Mouse (Mus musculus) limb, embryonic 10.5 days (tissue): ENCODE measurements around the gene Lect2. TPM values are rescaled to one million over a fixed set of nuclear protein-coding genes. Genes with fewer than 3 reads are reported as not detected.

Experiments used
- DNase-seq: peaks from one replicate; pipeline ENCODE4 v3.0.0-alpha.2; 2017; ENCODE audit warnings: low spot score
- H3K27ac ChIP-seq: fragments of 300-500 bp; sonication (generic); 2 replicates; pipeline ENCODE4 v1.5.1; 2016; ENCODE audit warnings: mild to moderate bottlenecking
- H3K27me3 ChIP-seq: fragments of 300-500 bp; sonication (generic); 2 replicates; pipeline ENCODE4 v1.6.1; 2016; ENCODE audit warnings: low read depth, mild to moderate bottlenecking; ENCODE audit not compliant: poor library complexity, severe bottlenecking
- H3K36me3 ChIP-seq: fragments of 300-500 bp; sonication (generic); 2 replicates; pipeline ENCODE4 v1.6.1; 2016; ENCODE audit warnings: mild to moderate bottlenecking, moderate library complexity
- H3K4me1 ChIP-seq: fragments of 300-500 bp; sonication (generic); 2 replicates; pipeline ENCODE4 v1.6.1; 2016
- H3K4me3 ChIP-seq: fragments of 300-500 bp; sonication (generic); 2 replicates; pipeline ENCODE4 v1.5.1; 2016; ENCODE audit warnings: mild to moderate bottlenecking, moderate library complexity
- H3K9me3 ChIP-seq: fragments of 300-500 bp; sonication (generic); replicated peaks from 2 replicates; pipeline ENCODE4 v1.6.1; 2016; ENCODE audit warnings: mild to moderate bottlenecking
- WGBS: fragments of 180-500 bp; shearing (Covaris S2); methylation state at CpG from one replicate; pipeline ENCODE4 v1.1.7; 2016; 5-methylcytosine and 5-hydroxymethylcytosine counted together
- polyA plus RNA-seq: library from polyadenylated mRNA; unstranded; fragments of >200 nt; fragmentation: Nextera tagmentation; extraction: Ambion mirVana; gene quantifications from 2 replicates; pipeline ENCODE4 v1.2.1, GENCODE M21; 2016

Lect2 gene
- polyA plus RNA-seq, 1 experiment from 2014 or later: not detected

DNA sequence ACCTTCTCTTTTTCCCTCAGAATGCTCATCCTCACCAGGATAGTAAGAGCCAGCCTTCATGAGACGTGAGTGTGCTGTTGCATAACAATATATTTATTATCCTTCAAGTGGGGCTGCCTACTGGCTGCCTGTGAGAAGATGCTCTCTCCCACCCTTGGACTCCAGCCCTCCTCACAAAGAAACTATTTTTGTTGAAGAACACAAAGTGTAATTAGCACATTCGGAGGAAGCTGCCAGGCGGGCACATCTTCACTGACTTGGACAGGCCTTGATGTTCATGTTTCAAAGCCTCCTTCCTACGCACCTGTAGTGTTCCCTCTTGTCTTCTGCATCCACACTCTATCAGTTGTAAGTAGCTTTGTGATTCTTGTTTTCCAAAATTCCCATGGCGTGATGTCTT lies 32.1 kb upstream of the Lect2 start:
- no peaks in the 10 kb centered on the region for H3K27me3 ChIP-seq
- H3K4me3 ChIP-seq: no peak overlapping the region
- WGBS: 87% methylated on average over 5 of the region's 5 CpGs
- H3K36me3 ChIP-seq: no peaks in the 10 kb centered on the region
- H3K9me3 ChIP-seq: no peaks in the 10 kb centered on the region
- DNase-seq: no peak
- H3K27ac ChIP-seq: peak overlapping the region; percentile 96
- H3K4me1 ChIP-seq: peaks cover 73% of the 10 kb centered on the region

DNA sequence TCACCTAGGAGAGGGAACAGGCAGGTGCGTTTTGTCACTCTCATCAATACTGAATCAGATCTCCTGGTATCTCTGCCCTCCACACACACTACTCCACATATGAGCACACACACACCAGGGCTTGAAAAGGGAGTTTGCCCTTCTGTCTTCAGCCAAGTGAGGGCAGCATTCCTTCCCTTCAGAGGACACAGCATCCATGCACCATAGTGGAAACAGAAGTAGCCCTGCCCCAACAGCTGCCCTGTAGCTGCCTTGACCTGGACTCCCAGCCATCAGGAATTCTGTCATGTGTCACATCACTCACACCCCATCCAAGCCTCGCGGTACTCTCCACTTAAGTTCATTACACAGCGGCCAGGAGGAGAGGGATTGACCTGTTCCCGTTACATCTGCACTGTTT lies 29.8 kb upstream of the Lect2 start:
- Histone ChIP-seq H3K36me3 (no peaks in the 10 kb centered on the region), H3K27me3 (no peaks in the 10 kb centered on the region), H3K27ac (peak overlapping the region; percentile 73), H3K9me3 (no peaks in the 10 kb centered on the region), H3K4me3 (no peak overlapping the region), H3K4me1 (peaks cover 64% of the 10 kb centered on the region)
- 31% methylated on average over 5 of the region's 5 CpGs for WGBS
- peak; percentile 46 for DNase-seq

DNA sequence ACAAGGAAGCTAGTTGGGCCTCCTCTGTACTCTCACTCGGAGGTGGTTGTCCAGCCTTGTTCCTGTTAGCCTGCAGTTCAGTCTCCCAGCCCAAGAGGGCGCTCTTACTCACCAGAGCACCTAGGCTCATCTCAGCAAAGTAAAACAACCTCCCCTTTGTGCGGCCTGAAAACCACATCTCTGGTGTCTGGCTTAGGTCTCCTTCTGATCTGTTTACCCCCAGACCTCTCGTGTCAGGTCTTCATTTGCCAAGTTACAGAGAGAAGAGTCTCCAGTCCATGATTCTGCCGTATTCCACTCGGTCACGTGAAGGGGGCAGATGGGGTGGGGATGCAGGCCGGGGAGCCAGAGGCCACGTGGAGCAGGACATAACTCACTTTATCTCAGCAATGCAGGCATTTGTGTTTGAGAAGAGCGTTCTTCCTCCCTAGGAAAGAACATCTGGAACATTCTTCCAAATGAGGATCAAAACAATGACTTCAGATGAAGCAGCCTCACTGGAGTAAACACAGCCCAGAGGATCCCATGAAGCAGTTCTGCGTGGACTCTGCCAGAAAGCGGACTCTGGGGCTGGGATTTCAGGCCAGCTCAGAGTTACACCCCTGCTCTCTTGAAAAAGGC lies 27.5 kb upstream of the Lect2 start:
- Histone ChIP-seq H3K27me3 (no peaks in the 10 kb centered on the region), H3K4me3 (no peak overlapping the region), H3K27ac (peak overlapping the region; percentile 85), H3K4me1 (peaks cover 48% of the 10 kb centered on the region), H3K9me3 (no peaks in the 10 kb centered on the region), H3K36me3 (no peaks in the 10 kb centered on the region)
- WGBS: 63% methylated on average over 12 of the region's 12 CpGs
- peak; percentile 80 for DNase-seq

GRCm38 (mm10) chr13:56575074-56575473 lies 26.8 kb upstream of the Lect2 start:
- H3K9me3 ChIP-seq: no peaks in the 10 kb centered on the region
- peaks cover 41% of the 10 kb centered on the region for H3K4me1 ChIP-seq
- 78% methylated on average over 4 of the region's 4 CpGs for WGBS
- no peak overlapping the region; the same call in 1 of the 2 replicates for H3K27ac ChIP-seq
- H3K4me3 ChIP-seq: no peak overlapping the region
- H3K36me3 ChIP-seq: no peaks in the 10 kb centered on the region
- H3K27me3 ChIP-seq: no peaks in the 10 kb centered on the region
- no peak for DNase-seq

GRCm38 (mm10) chr13:56571645-56572044 lies 23.3 kb upstream of the Lect2 start:
- H3K36me3 ChIP-seq: no peaks in the 10 kb centered on the region
- WGBS: 89% methylated on average over 8 of the region's 8 CpGs
- DNase-seq: no peak
- peaks cover 33% of the 10 kb centered on the region for H3K4me1 ChIP-seq
- H3K27ac ChIP-seq: no peak overlapping the region
- no peak overlapping the region for H3K4me3 ChIP-seq
- H3K27me3 ChIP-seq: no peaks in the 10 kb centered on the region
- H3K9me3 ChIP-seq: no peaks in the 10 kb centered on the region

GRCm38 (mm10) chr13:56566336-56566735 lies 18.0 kb upstream of the Lect2 start:
- Histone ChIP-seq H3K36me3 (no peaks in the 10 kb centered on the region), H3K27ac (no peak overlapping the region), H3K27me3 (no peaks in the 10 kb centered on the region), H3K9me3 (no peaks in the 10 kb centered on the region), H3K4me1 (peaks cover 11% of the 10 kb centered on the region), H3K4me3 (no peak overlapping the region)
- WGBS: 74% methylated on average over 10 of the region's 10 CpGs
- no peak for DNase-seq

- Histone ChIP-seq H3K9me3 (no peaks in the 10 kb centered on the region), H3K27ac (no peak overlapping the region), H3K27me3 (no peaks in the 10 kb centered on the region), H3K4me1 (peaks cover 8% of the 10 kb centered on the region), H3K4me3 (no peak overlapping the region), H3K36me3 (no peaks in the 10 kb centered on the region)
- DNase-seq: peak; percentile 59
- WGBS: 37% methylated on average over 6 of the region's 6 CpGs
Observed at GRCm38 (mm10) chr13:56563075-56563474, 14.8 kb upstream of the Lect2 start.

GRCm38 (mm10) chr13:56561129-56561528 lies 12.8 kb upstream of the Lect2 start:
- peaks cover under 1% of the 10 kb centered on the region for H3K4me1 ChIP-seq
- H3K27ac ChIP-seq: peak overlapping the region; percentile 16; the same call in 1 of the 2 replicates
- no peaks in the 10 kb centered on the region for H3K36me3 ChIP-seq
- no peaks in the 10 kb centered on the region for H3K27me3 ChIP-seq
- DNase-seq: no peak
- WGBS: 87% methylated on average over 8 of the region's 8 CpGs
- no peak overlapping the region for H3K4me3 ChIP-seq
- H3K9me3 ChIP-seq: no peaks in the 10 kb centered on the region

- no peak for DNase-seq
- 85% methylated on average over 6 of the region's 6 CpGs for WGBS
- H3K27me3 ChIP-seq: no peaks in the 10 kb centered on the region
Observed at GRCm38 (mm10) chr13:56559841-56560370, 11.6 kb upstream of the Lect2 start.

DNA sequence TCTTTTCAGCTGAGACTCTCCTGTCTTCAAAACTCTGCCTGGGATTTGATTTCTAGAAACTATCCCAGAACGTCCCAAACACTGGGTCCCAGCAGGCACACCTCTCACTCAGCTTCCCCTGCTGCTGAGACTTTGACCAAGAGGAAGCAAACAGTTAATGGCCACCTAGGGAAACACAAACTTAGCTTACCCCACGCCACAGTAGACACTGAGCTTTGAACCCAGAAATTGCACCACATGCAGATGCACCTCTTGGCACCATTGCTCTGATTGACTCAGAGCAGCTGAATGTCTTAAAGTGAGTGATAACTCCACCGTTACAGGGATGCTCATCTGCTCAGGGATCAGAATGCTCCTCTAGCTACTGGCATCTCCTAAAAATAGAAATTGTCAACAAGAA lies 10.5 kb upstream of the Lect2 start:
- 49% methylated on average over 3 of the region's 3 CpGs for WGBS
- Histone ChIP-seq H3K9me3 (no peaks in the 10 kb centered on the region), H3K36me3 (no peaks in the 10 kb centered on the region), H3K27ac (no peak overlapping the region), H3K4me1 (no peaks in the 10 kb centered on the region), H3K27me3 (no peaks in the 10 kb centered on the region), H3K4me3 (no peak overlapping the region)
- DNase-seq: no peak

More at GRCm38 (mm10) chr13:56559841-56560370, 11.6 kb upstream of the Lect2 start:
- H3K27ac ChIP-seq: no peak overlapping the region
- H3K36me3 ChIP-seq: no peaks in the 10 kb centered on the region
- no peaks in the 10 kb centered on the region; the same call in 1 of the 2 replicates for H3K4me1 ChIP-seq
- H3K4me3 ChIP-seq: no peak overlapping the region
- no peaks in the 10 kb centered on the region for H3K9me3 ChIP-seq

- H3K27me3 ChIP-seq: no peaks in the 10 kb centered on the region
- no peaks in the 10 kb centered on the region for H3K4me1 ChIP-seq
- no peak overlapping the region for H3K4me3 ChIP-seq
- H3K27ac ChIP-seq: no peak overlapping the region
- no peak for DNase-seq
- H3K9me3 ChIP-seq: no peaks in the 10 kb centered on the region
- 88% methylated on average over 3 of the region's 3 CpGs for WGBS
- no peaks in the 10 kb centered on the region for H3K36me3 ChIP-seq
Observed at GRCm38 (mm10) chr13:56556701-56557100, 8.4 kb upstream of the Lect2 start.

- WGBS: 18% methylated on average over 1 of the region's 1 CpGs
- peaks cover under 1% of the 10 kb centered on the region for H3K4me1 ChIP-seq
- H3K27me3 ChIP-seq: no peaks in the 10 kb centered on the region
- no peak overlapping the region for H3K27ac ChIP-seq
- no peaks in the 10 kb centered on the region for H3K9me3 ChIP-seq
- DNase-seq: no peak
- no peak overlapping the region for H3K4me3 ChIP-seq
- H3K36me3 ChIP-seq: no peaks in the 10 kb centered on the region
Observed at GRCm38 (mm10) chr13:56555957-56556356, 7.7 kb upstream of the Lect2 start.

DNA sequence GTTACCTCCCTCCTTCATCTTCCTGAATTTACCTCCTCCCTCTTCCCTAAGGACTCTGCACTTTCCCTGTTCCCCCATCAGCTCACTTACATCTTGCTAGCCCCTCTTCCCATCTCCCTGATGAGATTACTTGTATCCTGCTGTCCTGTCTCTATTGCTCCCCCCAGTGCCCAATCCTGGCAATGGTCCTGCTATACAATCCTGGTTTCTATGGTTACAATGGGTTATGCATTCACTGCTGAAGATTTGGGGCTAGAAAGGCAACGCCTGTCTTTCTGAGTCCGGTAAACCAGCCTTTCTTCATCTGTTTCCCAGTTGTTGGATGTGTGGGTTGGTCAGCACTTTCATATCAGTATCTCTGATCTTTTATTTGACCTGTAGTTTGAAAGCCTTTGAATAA lies 6.1 kb upstream of the Lect2 start:
- Histone ChIP-seq H3K27ac (no peak overlapping the region), H3K4me3 (no peak overlapping the region), H3K9me3 (no peaks in the 10 kb centered on the region), H3K36me3 (no peaks in the 10 kb centered on the region), H3K4me1 (peaks cover 6% of the 10 kb centered on the region), H3K27me3 (no peaks in the 10 kb centered on the region)
- WGBS: 15% methylated on average over 2 of the region's 2 CpGs
- no peak for DNase-seq

DNA sequence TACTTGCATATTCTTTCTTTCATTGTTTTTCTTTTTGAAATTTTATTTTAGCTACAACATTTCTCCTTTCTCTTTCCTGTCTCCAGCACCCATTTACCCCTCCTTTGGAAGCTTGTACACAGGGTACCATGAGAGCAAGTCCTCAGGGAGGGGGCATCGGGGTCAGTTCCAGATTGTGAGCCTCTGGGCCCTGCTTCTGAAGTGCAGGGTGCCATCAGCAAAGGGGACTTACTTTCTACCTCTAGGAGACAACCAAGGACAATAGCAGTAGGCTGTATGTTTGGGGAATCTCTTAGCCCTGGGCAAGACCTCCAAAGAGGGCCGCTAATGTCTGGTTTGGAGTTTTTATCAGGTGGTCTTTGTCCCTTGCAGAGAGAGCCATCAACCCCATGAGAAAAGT lies 5.6 kb upstream of the Lect2 start:
- Histone ChIP-seq H3K27me3 (no peaks in the 10 kb centered on the region), H3K36me3 (no peaks in the 10 kb centered on the region), H3K4me3 (no peak overlapping the region), H3K4me1 (peaks cover 6% of the 10 kb centered on the region), H3K9me3 (no peaks in the 10 kb centered on the region), H3K27ac (no peak overlapping the region)
- 48% methylated on average over 2 of the region's 2 CpGs for WGBS
- no peak for DNase-seq
